Mouse (Mus musculus): ENCODE results near the gene Galm.
"Not testable (repeated sequence)": the region's sequence is repeated elsewhere in the genome, so short reads cannot be mapped to it uniquely, and the experiment has no call there.

Galm gene

GRCm38 (mm10) chr17:80167436-80167835 lies 40.2 kb downstream of the Galm start:
- no peak for DNase-seq

GRCm38 (mm10) chr17:80167851-80168251 lies 40.6 kb downstream of the Galm start:
- peak; percentile 42 for DNase-seq

DNA sequence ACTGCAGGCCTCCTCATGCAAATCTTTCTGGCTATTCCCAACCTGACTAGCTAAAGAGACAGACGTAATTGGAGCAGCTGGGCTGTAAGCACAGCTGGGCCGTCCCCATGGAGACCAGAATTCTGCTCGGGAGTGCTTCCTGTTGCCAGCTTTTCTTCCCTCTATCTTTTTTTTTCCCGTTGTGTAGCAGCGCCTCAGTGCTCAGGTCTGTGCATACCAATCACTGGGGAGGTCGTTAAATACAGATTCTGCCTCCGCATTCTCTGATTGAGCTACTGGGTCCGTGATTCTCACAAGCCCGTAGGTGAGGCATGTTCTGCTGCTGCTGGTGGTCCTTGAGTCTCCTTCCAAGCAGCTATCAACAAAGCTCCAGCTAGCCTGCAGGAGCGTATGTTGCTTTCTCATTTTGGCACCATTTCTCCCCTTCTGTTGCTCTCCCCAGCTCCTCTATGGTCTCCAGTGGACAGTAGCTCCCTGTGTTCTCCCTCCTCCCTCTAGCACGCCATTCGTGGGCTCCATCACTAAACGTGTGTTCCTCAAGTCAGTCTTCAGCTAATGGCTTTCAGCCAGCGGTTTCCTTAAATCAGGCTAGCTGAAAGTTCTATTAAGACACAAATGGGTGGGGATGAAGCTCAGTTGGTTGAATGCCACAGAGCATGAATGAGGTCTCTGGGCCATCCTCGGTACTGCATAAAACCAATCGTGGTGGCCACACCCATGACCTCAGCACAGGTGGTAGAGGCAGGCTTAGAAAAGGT lies 41.3 kb downstream of the Galm start:
- DNase-seq: peak; percentile 63

DNA sequence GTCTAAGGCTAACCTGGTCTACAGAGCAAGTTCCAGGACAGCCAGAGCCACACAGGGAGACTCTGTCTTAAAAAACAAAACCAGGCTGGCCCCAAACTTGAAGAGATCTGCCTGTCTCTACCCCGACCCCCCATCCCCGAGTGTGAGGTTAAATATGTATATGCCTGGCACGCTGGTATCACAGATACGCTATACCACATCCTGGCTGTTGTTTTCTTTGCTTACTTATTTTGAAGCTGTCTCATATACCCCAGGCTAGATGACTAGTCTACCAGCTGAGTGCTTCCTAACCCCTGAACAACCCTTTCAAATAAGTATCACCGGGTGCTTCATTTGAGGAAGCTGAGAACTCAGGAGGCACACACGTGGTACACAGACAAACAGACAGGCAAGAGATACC lies 42.5 kb downstream of the Galm start:
- DNase-seq: no peak

- no peak for DNase-seq
These were observed 43.7 kb downstream of the Galm start for GRCm38 (mm10) chr17:80170951-80171350.

- no peak for DNase-seq
These were observed 44.7 kb downstream of the Galm start for GRCm38 (mm10) chr17:80171948-80172347.

- DNase-seq: no peak
These were observed 45.5 kb downstream of the Galm start for GRCm38 (mm10) chr17:80172761-80173160.

DNA sequence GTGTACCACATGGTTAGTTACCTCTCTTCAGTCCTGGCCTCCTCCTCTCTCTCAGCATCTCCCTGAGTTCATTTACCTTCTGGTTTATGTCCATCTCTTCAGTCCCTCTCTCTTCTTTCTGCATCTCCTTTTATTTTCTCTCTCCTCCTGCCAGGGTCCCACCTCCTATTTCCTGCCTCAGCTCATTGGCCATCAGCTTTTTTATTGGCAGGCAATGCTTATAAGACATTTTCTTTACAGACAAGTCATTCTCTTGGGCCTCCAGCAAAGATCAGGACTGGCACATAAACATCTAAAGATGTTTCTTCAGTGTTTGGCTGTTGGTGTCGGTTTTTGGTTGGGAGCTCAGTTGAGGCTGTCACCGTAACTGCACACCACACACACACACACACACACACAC lies 46.4 kb downstream of the Galm start:
- no peak for DNase-seq

DNA sequence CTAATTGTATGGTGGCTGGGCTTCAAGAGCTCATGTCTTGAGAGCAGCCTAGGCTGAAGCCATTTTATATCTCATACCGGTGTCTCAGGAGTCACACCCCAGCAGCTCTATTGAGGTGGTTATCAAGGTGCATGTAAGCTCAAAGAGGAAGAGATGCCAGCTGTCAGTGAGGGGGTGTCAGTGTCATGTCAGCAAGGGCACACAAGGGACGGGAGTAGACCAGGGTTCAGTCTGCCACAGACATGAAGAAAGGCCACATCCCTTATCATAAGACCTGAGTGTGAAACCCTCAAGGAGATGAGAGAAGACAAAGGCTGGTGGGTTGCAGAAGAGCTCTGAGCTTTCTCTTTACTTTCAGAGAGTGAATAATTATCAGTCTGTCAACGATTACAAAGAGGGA lies 46.9 kb downstream of the Galm start:
- DNase-seq: no peak

DNA sequence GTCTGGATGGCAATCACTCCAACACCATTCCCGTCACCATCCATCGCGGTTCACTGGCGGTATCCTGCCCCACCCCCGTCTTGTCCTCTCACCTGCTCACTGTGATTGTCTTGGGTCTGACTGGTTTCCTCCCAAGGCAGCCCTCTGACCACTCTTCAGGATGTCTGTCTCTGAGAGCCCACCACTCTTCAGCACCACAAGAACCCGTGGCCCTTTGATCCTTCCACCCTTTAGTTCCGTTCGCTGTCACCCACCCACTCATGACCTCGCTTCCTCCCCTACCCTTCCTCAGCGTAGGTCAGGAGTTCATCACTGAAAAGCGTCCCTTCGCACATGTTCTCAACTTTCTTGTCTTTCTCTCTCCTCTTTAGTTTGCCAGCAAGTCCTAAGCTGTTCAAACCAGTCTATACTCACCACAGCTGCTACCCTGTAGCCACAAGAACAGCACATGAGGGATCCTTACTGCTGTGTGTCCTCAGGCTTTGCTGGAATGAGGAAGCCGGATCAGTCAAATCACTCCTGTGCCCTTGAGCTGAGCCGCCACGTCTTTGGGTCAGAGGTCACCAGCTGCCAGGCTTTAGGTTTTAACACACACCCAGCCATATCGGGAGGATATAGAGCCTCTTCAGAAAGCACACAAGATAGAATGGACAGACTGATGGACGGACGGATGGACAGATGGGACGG lies 47.6 kb downstream of the Galm start:
- DNase-seq: no peak

DNA sequence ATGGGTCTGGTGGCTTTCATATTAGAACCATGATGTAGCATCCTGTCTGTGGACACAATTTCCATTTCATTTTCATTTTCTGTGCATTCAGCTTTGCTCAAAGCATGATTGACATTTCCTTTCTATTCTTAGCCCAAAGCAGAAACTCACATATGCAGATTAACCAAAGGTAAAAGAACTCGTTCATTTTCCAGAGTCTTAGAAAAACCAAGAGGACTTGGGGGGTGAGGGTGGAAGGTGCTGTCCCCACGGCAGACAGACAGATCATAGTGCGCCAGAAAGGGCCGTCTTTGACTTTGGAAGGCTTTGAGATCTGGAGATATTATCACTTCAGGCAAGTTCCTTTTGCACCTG lies 48.1 kb downstream of the Galm start:
- DNase-seq: no peak

- no peak for DNase-seq
These were observed 48.7 kb downstream of the Galm start for GRCm38 (mm10) chr17:80175966-80176365.

DNA sequence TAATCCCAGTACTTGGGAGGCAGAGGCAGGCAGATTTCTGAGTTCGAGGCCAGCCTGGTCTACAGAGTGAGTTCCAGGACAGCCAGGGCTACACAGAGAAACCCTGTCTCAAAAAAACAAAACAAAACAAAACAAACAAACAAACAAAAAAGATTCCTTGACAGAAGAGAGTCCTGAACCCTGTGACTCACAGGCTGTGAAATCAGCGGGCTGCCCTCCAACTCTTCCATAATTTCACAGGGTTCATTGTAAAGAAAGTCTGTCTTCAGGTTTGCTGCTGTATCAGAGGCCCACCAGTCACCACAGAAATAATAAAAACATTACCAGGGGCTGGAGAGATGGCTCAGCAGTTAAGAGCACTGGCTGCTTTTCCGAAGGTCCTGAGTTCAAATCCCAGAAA lies 51.6 kb downstream of the Galm start:
- DNase-seq: not testable (repeated sequence)

DNA sequence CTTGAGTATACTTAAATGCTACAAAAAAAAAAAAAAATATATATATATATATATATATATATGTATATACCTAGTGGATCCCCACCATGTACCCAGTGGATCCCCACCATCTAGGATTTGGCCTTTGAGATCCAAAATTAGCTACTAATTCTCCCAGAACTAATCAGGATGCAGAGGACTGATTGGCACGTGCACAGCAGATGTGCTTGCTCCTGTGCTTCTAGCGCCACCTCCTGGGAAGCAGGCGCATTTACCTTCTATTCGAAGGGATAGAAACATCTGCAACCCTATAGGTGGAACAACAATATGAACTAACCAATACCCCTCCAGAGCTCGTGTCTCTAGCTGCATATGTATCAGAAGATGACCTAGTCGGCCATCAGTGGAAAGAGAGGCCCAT lies 52.7 kb downstream of the Galm start:
- DNase-seq: peak; percentile 88

DNA sequence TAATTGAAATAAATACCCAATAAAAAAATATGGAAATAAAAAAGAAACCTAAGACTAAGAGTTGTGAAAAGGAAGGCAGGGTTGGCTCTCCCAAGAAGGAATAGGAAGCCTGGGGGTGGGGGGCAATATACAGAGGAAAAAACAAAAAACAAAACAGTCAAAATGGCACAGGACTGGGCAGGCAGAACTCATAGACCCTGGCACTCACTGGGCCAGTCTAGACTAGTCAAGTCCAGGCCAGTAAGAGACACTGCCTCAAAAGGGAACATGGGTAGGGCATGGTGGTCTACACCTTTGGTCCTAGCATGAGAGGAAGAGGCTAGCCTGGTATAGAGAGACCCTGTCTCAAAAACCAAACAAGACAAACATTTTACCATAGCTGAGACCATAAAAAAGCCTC lies 53.2 kb downstream of the Galm start:
- DNase-seq: no peak

GRCm38 (mm10) chr17:80183615-80184014 lies 56.3 kb downstream of the Galm start:
- DNase-seq: no peak

GRCm38 (mm10) chr17:80193075-80193474 lies 65.8 kb downstream of the Galm start:
- DNase-seq: peak; percentile 49

DNA sequence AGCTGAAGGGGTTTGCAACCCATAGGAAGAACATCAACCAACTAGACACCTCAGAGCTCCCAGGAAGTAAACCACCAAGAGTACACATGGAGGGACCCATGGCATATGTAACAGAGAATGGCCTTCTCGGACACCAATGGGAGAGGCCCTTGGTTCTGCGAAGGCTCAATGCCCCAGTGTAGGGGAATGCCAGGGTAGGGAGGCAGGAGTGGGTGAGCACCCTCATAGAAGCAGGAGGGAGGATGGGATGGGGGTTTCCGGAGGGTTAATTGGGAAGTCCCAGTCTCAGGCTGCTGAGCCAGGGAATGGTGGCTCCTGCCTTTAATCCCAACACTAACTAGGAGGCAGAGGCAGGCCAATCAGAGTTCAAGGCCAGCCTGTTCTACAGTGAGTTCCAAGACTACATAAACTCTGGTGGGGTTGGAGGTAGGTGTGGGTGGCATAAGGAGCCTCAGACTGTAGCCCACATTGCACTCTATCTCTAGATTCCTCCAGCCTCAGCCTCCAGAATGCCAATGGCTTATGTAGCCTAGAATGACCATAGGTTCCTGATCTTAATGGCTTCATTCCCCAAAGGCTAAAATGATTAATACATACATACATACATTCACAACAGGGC lies 72.0 kb downstream of the Galm start:
- no peak for DNase-seq

GRCm38 (mm10) chr17:80205657-80206056 lies 78.4 kb downstream of the Galm start:
- no peak for DNase-seq

DNA sequence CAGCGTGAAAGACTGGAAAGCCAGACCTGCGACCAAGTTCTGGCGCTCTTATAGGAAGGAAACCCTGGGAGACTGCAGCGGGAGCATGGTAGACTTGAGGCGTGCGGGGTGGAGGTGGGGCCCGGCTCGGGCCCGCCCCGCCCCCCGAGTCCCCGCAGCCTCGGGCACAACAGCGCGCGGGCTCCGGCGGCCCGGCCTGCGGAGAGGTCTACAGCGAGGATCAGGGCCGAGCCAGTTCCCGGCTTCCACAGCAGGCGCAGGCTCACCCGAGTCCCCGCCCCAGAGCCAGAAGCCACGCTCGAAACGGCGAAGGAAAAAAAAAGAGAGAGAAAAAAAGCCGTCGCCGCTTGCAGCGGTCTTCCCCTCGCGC lies 79.0 kb downstream of the Galm start:
- no peak for DNase-seq

- peak; percentile 100 for DNase-seq
These were observed 79.7 kb downstream of the Galm start, which contains the start of the genes Srsf7 and Ttc39d for GRCm38 (mm10) chr17:80206671-80207581. Srsf7 (minus strand) TSS chr17:80207307. Ttc39d (plus strand) TSS chr17:80207460.

DNA sequence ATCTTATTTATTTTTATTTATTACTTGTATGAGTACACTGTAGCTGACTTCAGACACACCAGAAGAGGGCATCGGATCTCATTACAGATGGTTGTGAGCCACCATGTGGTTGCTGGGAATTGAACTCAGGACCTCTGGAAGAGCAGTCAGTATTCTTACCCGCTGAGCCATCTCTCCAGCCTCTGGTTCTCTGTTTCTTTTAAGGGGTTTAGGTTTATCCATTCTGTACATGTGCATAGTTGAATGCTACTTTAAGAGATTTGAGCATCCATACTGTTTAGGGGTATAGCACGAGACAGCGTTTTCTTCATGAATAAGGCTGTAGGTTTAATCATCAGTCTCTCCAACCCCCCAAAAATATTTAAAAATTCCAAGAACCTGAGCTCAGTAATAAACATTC lies 86.7 kb downstream of the Galm start:
- not testable (repeated sequence) for DNase-seq

- no peak for DNase-seq
These were observed 92.9 kb downstream of the Galm start for GRCm38 (mm10) chr17:80220131-80220530.
